ENCODE assay signal across 12 mouse cellular contexts in the genomic region with DNA sequence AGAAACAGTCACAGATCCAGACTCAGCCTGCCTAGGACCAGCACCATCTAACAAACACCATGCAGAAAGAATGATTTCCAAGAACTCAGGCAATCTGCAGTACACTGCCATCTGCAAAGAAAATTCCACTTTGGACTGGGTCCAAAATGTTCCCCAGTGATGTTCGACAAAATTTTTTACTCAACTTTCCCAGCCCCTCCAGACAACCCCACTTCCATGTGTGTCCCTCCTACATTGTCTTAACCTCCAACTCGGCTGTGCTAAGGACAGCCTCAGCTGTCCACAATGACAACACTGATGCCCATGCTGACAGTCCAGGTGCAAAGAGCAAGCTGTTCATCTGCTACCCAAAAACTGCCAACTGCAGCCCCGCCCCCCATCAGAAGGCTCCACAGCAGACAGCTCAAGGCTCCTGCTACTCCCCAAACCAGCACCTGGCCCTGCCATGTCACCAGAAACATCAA. TPM values are rescaled to one million over a fixed set of nuclear protein-coding genes. Genes with fewer than 3 reads are reported as not detected.
DNase-seq lines count a peak whose midpoint lies in the region; ATAC-seq and TF ChIP-seq lines count a peak whose summit lies in the region.
"Had no signal": no experiment of that assay in that cellular context is flagged by ENCODE, and none has a peak within 500 bp of the region (broad histone marks: within the 10 kb centered on the region; RNA-seq: fewer than 3 reads in every experiment).

No protein-coding gene starts in this region.

- H3K4me3 ChIP-seq in liver, adult 2 months (ENCODE audit: insufficient read depth, low read depth, low read length), result no peak overlapping the region
- H3K4me3 ChIP-seq in liver, embryonic 11.5 days (ENCODE audit: low read depth, low read length), result no peak overlapping the region
- H3K4me3 ChIP-seq: left cerebral cortex, adult 2 months had no signal

- peaks cover 44% of the 10 kb centered on the region for H3K79me2 ChIP-seq in liver, adult 2 months (ENCODE audit: control insufficient read depth, insufficient read depth, low read length)

- ATAC-seq in liver, embryonic 11.5 days (replicated peaks; ENCODE audit: low FRiP score), result no peak

- H3K4me2 ChIP-seq in liver, embryonic 11.5 days, result no peak overlapping the region

- peaks cover 56% of the 10 kb centered on the region for H3K4me1 ChIP-seq in liver, adult 2 months (ENCODE audit: control insufficient read depth, insufficient read depth, low read length)
- H3K4me1 ChIP-seq in liver, embryonic 11.5 days (replicated peaks; ENCODE audit: control insufficient read depth, insufficient read depth, low read length), result peaks cover 61% of the 10 kb centered on the region

- 0 out of 2 replicates have a peak, but pooled peaks cover 1% of the 10 kb centered on the region for H3K36me3 ChIP-seq in liver, adult 2 months (ENCODE audit: control insufficient read depth, insufficient read depth, low read length)
- no peaks in the 10 kb centered on the region for H3K36me3 ChIP-seq in liver, embryonic 11.5 days (ENCODE audit: control insufficient read depth, insufficient read depth, low read length)

- no peak overlapping the region for H3K9ac ChIP-seq in liver, adult 2 months (ENCODE audit: low read depth, low read length)
- no peak overlapping the region for H3K9ac ChIP-seq in liver, embryonic 11.5 days (ENCODE audit: low read depth, low read length)

- peak; percentile 77 for DNase-seq in liver, adult 2 months (ENCODE audit: extremely low read depth, low read depth, low spot score)
- no peak for DNase-seq in liver, embryonic 11.5 days (ENCODE audit: low spot score)
- peak; percentile 81 for DNase-seq in cerebellum, adult 8-10 months
- peak; percentile 58 to 78 for DNase-seq in layer of hippocampus, adult 18-20 months (ENCODE audit: low spot score in 2 of 2)
- peak; percentile 60 for DNase-seq in thymus, postnatal 10 days (ENCODE audit: low spot score in 2 of 2)
- DNase-seq in ovary, postnatal 10 days (ENCODE audit: low spot score), result no peak
- DNase-seq in gastrocnemius, postnatal 10 days, result no peak
- no peak for DNase-seq in adrenal gland, postnatal 14 days
- DNase-seq: adrenal gland, postnatal 10 days; gastrocnemius, postnatal 14 days; lung, postnatal 4 days had no signal

- H3K9me3 ChIP-seq in liver, embryonic 11.5 days (ENCODE audit: control insufficient read depth, low read length), result no peaks in the 10 kb centered on the region

- H3K27me3 ChIP-seq in liver, adult 2 months (ENCODE audit: control insufficient read depth, insufficient read depth, low read length), result no peaks in the 10 kb centered on the region
- no peaks in the 10 kb centered on the region for H3K27me3 ChIP-seq in liver, embryonic 11.5 days (replicated peaks; ENCODE audit: control insufficient read depth, insufficient read depth, low read length)

- TF ChIP-seq CTCF in liver, adult 2 months (IDR thresholded peaks at IDR 0.05; ENCODE audit: low read depth, low read length), result no peak

- WGBS in liver, adult 2 months, result 30% methylated on average over 3 of the region's 3 CpGs
- WGBS in liver, embryonic 11.5 days, result 73% methylated on average over 3 of the region's 3 CpGs

- peak overlapping the region; percentile 30; the same call in 1 of the 2 replicates for H3K27ac ChIP-seq in liver, adult 2 months (replicated peaks; ENCODE audit: insufficient read depth, low read depth, low read length)
- H3K27ac ChIP-seq in liver, embryonic 11.5 days (ENCODE audit: low read depth, low read length), result no peak overlapping the region
- H3K27ac ChIP-seq: left cerebral cortex, adult 2 months had no signal

- no peak for TF ChIP-seq POLR2A in liver, adult 2 months (IDR thresholded peaks at IDR 0.05; ENCODE audit: extremely low read depth, insufficient read depth, low read length)

RNA-seq across cellular contexts. Expression of a gene that starts 32.2 kb away (rescaled TPM):
- 8.1 and 17.7 TPM in 2 replicates for total RNA-seq in liver, adult 2 months (2014; rRNA removed)
- 14.9 and 15.7 TPM in 2 replicates for polyA plus RNA-seq in liver, adult 2 months (2012; rRNA removed)
- polyA plus RNA-seq in liver, embryonic 11.5 days (2014; fragmentation: Nextera tagmentation; extraction: Ambion mirVana), result 8.0 and 11.8 TPM in 2 replicates
- total RNA-seq in layer of hippocampus, adult 18-20 months (2021), result 10 to 100 TPM; 43.7 to 44.5 TPM
- total RNA-seq in gastrocnemius, postnatal 10 days (2021), result 10 to 100 TPM; 21.1 to 26.0 TPM
- total RNA-seq in adrenal gland, postnatal 14 days (2021), result 75.6 and 77.7 TPM in 2 replicates

Comparison
In these comparisons a context has a peak if more than half of its experiments do, and no peak if none do; other contexts are left out.
1. DNase-seq: peak in liver, adult 2 months (single experiment), cerebellum, adult 8-10 months (single experiment), layer of hippocampus, adult 18-20 months (2 of 2) and thymus, postnatal 10 days (2 of 2); none in liver, embryonic 11.5 days (single experiment), ovary, postnatal 10 days (single experiment), gastrocnemius, postnatal 10 days (single experiment) and adrenal gland, postnatal 14 days (single experiment).